Mouse (Mus musculus): ENCODE results near the gene Trpm7.

Trpm7 gene

GRCm38 (mm10) chr2:126817414-126817813 lies 58.6 kb downstream of the Trpm7 start:
- no peak for DNase-seq (ENCODE audit: low read depth in 1 of 2, low spot score in 2 of 2)

GRCm38 (mm10) chr2:126816644-126817347 lies 59.2 kb downstream of the Trpm7 start:
- DNase-seq (ENCODE audit: low read depth in 1 of 2, low spot score in 2 of 2), result no peak

GRCm38 (mm10) chr2:126815822-126816221 lies 60.2 kb downstream of the Trpm7 start:
- DNase-seq (ENCODE audit: low read depth in 1 of 2, low spot score in 2 of 2), result no peak

GRCm38 (mm10) chr2:126801980-126802379 lies 74.0 kb downstream of the Trpm7 start:
- no peak for DNase-seq (ENCODE audit: low read depth in 1 of 2, low spot score in 2 of 2)

DNA sequence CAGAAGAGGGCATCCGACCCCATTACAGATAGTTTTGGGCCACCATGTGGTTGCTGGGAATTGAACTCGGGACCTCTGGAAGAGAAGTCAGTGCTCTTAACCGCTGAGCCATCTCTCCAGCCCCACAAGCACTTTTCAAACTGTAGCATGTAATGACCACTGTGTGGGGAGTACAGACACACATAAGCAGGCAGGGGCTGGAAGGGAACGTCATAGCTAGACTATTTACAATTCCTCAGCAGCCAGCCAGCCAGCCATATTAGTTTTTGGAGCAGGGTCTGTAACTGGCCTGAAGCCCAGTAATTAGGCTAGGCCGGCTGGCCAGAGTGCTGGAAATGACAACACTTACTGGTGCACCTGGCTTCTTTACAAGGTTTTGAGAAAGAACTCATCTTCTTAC lies 77.6 kb downstream of the Trpm7 start:
- DNase-seq (ENCODE audit: low read depth in 1 of 2, low spot score in 2 of 2), result no peak

- no peak for DNase-seq (ENCODE audit: low read depth in 1 of 2, low spot score in 2 of 2)
These were observed 80.3 kb downstream of the Trpm7 start for GRCm38 (mm10) chr2:126795708-126796107.

- DNase-seq (ENCODE audit: low read depth in 1 of 2, low spot score in 2 of 2), result no peak
These were observed 83.4 kb downstream of the Trpm7 start for GRCm38 (mm10) chr2:126792611-126793010.

- no peak for DNase-seq (ENCODE audit: low read depth in 1 of 2, low spot score in 2 of 2)
These were observed 88.2 kb downstream of the Trpm7 start for GRCm38 (mm10) chr2:126787721-126788342.

DNA sequence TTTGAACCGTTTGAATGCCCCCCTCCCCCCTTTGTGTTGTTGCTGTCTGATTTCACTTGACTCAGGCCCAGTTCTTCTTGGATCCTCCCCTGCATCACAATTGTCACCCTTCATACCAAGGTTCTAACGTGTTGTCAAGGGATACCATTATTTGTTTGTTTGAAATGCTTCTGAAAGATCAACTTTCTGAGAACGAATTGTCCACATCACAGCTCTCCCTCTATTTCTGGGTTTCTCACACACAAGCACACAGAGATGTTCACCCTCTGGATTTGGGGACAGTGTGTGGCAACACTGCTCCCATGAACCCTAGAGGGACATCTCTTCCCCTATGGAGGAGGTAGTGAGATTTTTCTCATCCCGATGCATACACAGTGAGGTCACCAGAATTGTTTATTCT lies 92.7 kb downstream of the Trpm7 start, which contains the start of gene Usp50:
Gene Usp50, minus strand, starts transcription at position 101 of the 400 bp plus-strand sequence.
- no peak for DNase-seq (ENCODE audit: low read depth in 1 of 2, low spot score in 2 of 2)

GRCm38 (mm10) chr2:126782433-126782832 lies 93.6 kb downstream of the Trpm7 start:
- DNase-seq (ENCODE audit: low read depth in 1 of 2, low spot score in 2 of 2), result no peak

DNA sequence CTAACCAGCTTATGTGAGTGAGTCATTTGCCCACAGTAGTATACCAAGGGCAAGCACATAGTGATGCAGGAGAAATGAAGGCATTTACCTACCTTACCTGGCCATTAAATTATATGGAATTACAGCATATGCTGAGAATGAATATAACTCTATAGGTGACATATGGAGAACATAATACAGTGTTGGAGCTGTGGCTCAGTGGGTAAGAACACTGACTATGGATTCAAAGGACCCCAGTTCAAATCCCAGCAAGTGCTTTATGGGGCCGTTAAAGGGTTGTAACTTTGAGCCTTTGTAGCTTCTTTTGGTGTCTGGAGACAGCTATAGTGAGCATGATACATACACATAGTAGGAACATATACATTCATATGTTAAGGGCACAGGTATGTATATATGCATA lies 94.6 kb downstream of the Trpm7 start:
- no peak for DNase-seq (ENCODE audit: low read depth in 1 of 2, low spot score in 2 of 2)

- DNase-seq (ENCODE audit: low read depth in 1 of 2, low spot score in 2 of 2), result no peak
These were observed 95.7 kb downstream of the Trpm7 start for GRCm38 (mm10) chr2:126780286-126780685.

- DNase-seq (ENCODE audit: low read depth in 1 of 2, low spot score in 2 of 2), result no peak
These were observed 97.2 kb downstream of the Trpm7 start for GRCm38 (mm10) chr2:126778806-126779205.

GRCm38 (mm10) chr2:126776416-126776815 lies 99.6 kb downstream of the Trpm7 start:
- DNase-seq (ENCODE audit: low read depth in 1 of 2, low spot score in 2 of 2), result no peak

GRCm38 (mm10) chr2:126775951-126776350 lies 100.1 kb downstream of the Trpm7 start:
- DNase-seq (ENCODE audit: low read depth in 1 of 2, low spot score in 2 of 2), result no peak

DNA sequence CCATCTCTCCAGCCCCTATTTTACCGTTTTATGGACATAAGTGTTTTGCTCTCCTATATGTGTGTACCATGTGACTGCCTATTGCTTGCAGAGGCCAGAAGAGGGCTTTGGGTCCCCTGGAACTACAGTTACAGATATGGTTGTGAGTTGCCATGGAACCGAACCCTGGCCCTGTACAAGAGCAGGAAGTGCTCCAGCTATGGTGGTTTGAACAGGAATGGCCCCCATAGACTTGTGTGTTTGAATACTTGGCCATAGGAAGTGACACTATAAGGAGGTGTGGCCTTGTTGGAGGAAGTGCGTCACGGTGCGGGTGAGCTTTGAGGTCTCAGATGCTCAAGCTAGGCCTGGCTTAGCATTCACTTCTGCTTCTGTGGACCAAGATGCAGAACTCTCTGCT lies 103.8 kb downstream of the Trpm7 start:
- no peak for DNase-seq (ENCODE audit: low read depth in 1 of 2, low spot score in 2 of 2)

- no peak for DNase-seq (ENCODE audit: low read depth in 1 of 2, low spot score in 2 of 2)
These were observed 106.4 kb downstream of the Trpm7 start for GRCm38 (mm10) chr2:126769431-126770181.

DNA sequence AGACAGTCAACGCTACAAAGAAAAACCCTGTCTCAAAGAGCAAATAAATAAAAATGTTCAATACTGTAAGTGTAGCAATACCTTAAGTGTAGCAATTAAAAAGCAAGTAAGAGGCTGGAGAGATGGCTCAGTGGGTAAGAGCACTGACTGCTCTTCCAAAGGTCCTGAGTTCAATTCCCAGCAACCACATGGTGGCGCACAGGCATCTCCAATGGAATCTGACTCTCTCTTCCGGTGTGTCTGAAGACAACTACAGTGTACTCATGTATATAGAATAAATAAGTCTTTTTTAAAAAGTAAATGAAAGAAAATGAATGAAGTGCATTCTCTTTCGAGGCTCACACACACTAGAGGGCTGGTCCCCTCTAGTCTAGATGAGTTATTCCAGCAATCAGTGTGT lies 107.8 kb downstream of the Trpm7 start:
- no peak for DNase-seq (ENCODE audit: low read depth in 1 of 2, low spot score in 2 of 2)

DNA sequence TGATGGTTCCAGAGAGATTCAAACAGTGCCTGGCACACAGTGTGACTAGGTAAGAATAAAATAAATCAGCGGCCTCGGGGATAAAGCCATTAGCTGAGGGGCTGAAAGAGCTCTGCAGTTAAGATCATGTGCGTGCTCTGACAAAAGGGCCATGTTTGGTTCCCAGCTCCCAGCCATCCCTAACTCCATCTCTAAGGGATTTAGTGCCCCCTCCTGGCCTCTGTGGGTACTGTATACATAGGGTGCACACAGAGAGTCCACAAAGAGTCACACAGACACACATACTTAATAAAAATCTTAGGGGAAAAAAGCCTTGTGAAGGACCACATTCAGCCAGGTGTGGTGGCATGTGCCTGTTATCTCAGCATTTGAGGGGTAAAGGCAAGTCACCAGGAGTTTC lies 108.4 kb downstream of the Trpm7 start:
- no peak for DNase-seq (ENCODE audit: low read depth in 1 of 2, low spot score in 2 of 2)

DNA sequence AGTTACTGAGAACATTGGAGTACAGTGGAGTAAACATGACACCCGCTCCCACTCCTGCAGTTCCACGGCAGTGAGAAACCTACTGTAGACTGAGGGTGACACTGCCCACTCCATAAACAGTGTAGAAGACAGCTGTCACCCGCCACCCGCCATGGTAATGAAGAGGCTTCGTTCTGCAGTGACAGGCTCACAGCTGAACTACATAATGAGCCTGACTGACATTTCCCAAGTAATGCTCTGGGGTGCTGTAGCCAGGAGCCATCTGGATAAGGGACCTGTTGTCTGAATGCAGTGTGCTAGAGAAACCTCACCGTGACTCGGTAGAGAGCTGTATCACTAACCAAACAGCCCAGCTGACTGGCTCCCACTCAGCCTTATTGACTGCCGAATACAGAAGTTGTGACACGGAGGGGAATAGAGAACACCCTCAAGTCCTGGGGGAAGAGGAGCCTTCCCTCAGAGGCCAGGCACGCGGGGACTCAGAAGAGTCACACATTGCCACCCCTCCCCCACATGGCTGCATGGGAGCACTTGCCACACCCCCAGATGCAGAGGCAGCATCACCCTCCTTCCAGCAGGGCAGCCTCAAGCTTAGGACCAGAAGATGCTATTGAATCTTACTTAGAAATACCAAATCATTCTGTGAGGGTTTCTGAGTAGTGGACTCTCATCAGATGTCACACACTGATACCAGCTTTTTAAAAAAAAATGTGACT lies 110.0 kb downstream of the Trpm7 start:
- DNase-seq (ENCODE audit: low read depth in 1 of 2, low spot score in 2 of 2), result no peak

- DNase-seq (ENCODE audit: low read depth in 1 of 2, low spot score in 2 of 2), result no peak
These were observed 116.7 kb downstream of the Trpm7 start for GRCm38 (mm10) chr2:126759351-126759750.

All from monocyte, adult 2 months (primary cell).